Mouse (Mus musculus): ENCODE data around the gene Vmp1. TPM values are rescaled to one million over a fixed set of nuclear protein-coding genes. Genes with fewer than 3 reads are reported as not detected.

Vmp1 gene
- polyA plus RNA-seq, 1 experiment from 2014 or later, result 123 TPM

DNA sequence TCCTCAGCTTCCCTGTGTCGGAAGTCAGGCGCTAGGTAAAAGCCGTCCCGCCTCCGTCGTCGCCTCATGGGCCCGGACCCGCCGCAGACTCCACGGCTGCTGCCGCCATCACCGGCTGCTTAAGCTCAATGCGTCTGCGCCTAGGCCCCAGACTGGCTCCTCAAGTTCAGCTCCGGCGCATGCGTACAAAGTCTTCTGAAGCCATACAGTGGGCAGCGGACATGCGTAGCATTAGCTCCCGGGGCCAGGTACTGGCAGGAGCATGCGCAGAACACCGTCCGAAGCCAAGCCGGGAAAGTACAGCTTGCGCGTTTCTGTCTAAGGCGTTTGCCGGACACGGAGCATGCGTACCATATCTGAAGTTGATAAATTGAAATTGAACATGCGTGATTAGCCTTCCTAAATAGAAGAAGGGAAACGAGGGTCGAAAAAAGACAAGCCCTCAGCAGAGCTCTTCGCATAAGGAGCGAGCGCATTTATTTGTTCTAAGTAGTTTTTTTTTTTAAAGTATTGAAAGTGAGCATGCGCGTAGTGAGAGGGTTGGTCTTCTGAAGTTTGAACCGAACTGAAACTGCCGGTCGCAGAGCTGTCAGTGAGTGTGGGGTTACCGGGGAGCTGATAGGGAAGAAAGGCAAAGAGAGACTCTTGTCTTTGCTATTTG lies 138.9 kb downstream of the Vmp1 start, which contains the start of the genes Rps6kb1 and Tubd1:
Rps6kb1 (minus strand) TSS at position 167 of the 661 bp plus-strand sequence.
Tubd1 (plus strand) TSS at position 353 of the 661 bp plus-strand sequence.
- WGBS, result under 1% methylated on average over 43 of the region's 43 CpGs
- Histone ChIP-seq H3K9me3 (ENCODE audit: control insufficient read depth, low read length) (no peaks in the 10 kb centered on the region), H3K27ac (ENCODE audit: low read depth, low read length) (peak within 1 kb of the TSS; percentile 91), H3K4me3 (ENCODE audit: low read length) (peak within 1 kb of the TSS; percentile 98), H3K4me1 (ENCODE audit: control insufficient read depth, insufficient read depth, low read depth, low read length) (peaks cover 15% of the 10 kb centered on the region), H3K9ac (ENCODE audit: low read depth, low read length) (peak within 1 kb of the TSS; percentile 96), H3K4me2 (ENCODE audit: low read length) (peak within 1 kb of the TSS; percentile 79), H3K36me3 (ENCODE audit: control insufficient read depth, insufficient read depth, low read length) (0 out of 2 replicates have a peak, but pooled peaks cover 3% of the 10 kb centered on the region), H3K27me3 (replicated peaks; ENCODE audit: control insufficient read depth, insufficient read depth, low read length) (no peaks in the 10 kb centered on the region)
- peak; percentile 99 for ATAC-seq

DNA sequence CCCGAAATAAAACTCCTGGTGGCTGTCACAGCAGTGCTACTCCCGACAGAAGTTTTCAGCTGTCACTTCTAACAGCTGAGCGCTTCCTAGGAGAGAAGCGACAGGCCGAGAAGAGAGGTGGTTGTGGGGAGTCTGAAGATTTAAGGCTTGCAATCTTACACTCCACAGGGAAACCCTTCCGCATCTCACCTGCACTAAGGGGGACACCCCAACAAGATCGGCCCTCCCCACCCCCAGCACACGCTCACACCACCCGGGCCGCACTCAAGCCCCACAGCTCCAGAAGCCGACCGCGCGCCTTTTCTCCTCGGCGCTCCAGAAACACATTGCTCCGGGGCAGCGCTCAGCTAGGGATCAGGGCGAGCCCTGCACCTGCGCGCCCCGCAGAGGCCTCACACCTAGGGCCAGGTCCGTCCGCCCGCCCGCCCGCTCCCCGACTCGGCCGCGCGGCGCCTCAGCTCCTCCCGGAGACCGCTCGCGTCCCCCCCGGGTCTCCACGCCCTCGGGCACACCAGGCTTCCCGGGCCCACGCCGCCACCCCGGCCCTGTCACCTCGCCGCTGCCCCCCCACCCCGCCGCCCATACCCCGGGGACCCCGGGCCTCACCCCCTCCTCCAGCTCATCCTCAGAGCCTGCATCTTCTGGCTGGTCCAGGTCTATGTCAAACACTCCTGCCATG lies 139.5 kb downstream of the Vmp1 start:
- Histone ChIP-seq H3K9me3 (ENCODE audit: control insufficient read depth, low read length) (no peaks in the 10 kb centered on the region), H3K27me3 (replicated peaks; ENCODE audit: control insufficient read depth, insufficient read depth, low read length) (no peaks in the 10 kb centered on the region), H3K36me3 (ENCODE audit: control insufficient read depth, insufficient read depth, low read length) (no peaks in the 10 kb centered on the region), H3K4me1 (ENCODE audit: control insufficient read depth, insufficient read depth, low read depth, low read length) (peaks cover 15% of the 10 kb centered on the region), H3K9ac (ENCODE audit: low read depth, low read length) (peak overlapping the region; percentile 96), H3K27ac (ENCODE audit: low read depth, low read length) (peak overlapping the region; percentile 91), H3K4me2 (ENCODE audit: low read length) (peak overlapping the region; percentile 79), H3K4me3 (ENCODE audit: low read length) (peak overlapping the region; percentile 98)
- ATAC-seq, result peak; percentile 63
- under 1% methylated on average over 23 of the region's 50 CpGs for WGBS

DNA sequence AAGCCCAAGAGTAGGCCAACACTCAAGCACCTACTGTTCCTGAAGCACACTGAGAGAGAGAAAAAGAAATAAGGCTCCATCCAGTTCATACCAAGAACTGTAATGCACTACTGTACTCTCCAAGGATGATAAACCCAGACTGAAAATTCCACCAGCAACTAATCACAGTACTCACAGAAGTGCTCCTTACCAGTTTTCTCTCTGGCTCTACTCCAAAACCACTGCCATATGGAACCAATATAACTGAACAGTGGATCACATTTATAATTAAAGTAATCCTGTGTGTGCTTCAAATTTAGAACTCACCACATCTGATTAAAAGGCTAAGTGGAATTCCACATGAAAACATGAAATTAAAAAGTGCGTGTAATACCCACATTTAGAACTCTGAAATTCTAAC lies 140.8 kb downstream of the Vmp1 start:
- H3K9me3 ChIP-seq (ENCODE audit: control insufficient read depth, low read length), result no peaks in the 10 kb centered on the region
- no peak overlapping the region for H3K4me3 ChIP-seq (ENCODE audit: low read length)
- H3K4me2 ChIP-seq (ENCODE audit: low read length), result no peak overlapping the region
- H3K4me1 ChIP-seq (ENCODE audit: control insufficient read depth, insufficient read depth, low read depth, low read length), result peaks cover 15% of the 10 kb centered on the region
- H3K27me3 ChIP-seq (replicated peaks; ENCODE audit: control insufficient read depth, insufficient read depth, low read length), result no peaks in the 10 kb centered on the region
- 93% methylated on average over 1 of the region's 1 CpGs for WGBS
- no peak overlapping the region for H3K9ac ChIP-seq (ENCODE audit: low read depth, low read length)
- H3K36me3 ChIP-seq (ENCODE audit: control insufficient read depth, insufficient read depth, low read length), result no peaks in the 10 kb centered on the region
- ATAC-seq, result no peak
- H3K27ac ChIP-seq (ENCODE audit: low read depth, low read length), result no peak overlapping the region

DNA sequence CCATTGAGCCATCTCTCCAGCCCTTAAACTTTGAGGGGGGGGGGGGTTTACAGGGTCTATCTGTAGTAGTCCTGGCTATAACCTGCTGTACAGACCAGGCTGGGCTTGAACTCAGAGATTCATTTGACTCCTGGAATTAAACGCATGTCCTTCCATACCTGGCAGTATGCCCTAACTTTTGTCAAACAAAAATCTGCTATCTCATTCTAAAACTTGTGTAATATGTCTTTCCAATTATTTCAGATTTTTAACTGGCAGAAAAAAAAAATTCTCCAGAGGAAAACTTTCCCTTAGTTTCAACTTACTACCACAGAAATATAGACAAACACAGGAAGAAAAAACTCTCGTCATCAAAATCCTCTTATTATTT lies 143.2 kb downstream of the Vmp1 start:
- WGBS, result 96% methylated on average over 2 of the region's 2 CpGs
- H3K27ac ChIP-seq (ENCODE audit: low read depth, low read length), result no peak overlapping the region
- H3K4me1 ChIP-seq (ENCODE audit: control insufficient read depth, insufficient read depth, low read depth, low read length), result peaks cover 12% of the 10 kb centered on the region
- H3K27me3 ChIP-seq (replicated peaks; ENCODE audit: control insufficient read depth, insufficient read depth, low read length), result no peaks in the 10 kb centered on the region
- no peak overlapping the region for H3K9ac ChIP-seq (ENCODE audit: low read depth, low read length)
- H3K9me3 ChIP-seq (ENCODE audit: control insufficient read depth, low read length), result no peaks in the 10 kb centered on the region
- H3K4me2 ChIP-seq (ENCODE audit: low read length), result no peak overlapping the region
- H3K4me3 ChIP-seq (ENCODE audit: low read length), result no peak overlapping the region
- no peaks in the 10 kb centered on the region for H3K36me3 ChIP-seq (ENCODE audit: control insufficient read depth, insufficient read depth, low read length)
- no peak for ATAC-seq

DNA sequence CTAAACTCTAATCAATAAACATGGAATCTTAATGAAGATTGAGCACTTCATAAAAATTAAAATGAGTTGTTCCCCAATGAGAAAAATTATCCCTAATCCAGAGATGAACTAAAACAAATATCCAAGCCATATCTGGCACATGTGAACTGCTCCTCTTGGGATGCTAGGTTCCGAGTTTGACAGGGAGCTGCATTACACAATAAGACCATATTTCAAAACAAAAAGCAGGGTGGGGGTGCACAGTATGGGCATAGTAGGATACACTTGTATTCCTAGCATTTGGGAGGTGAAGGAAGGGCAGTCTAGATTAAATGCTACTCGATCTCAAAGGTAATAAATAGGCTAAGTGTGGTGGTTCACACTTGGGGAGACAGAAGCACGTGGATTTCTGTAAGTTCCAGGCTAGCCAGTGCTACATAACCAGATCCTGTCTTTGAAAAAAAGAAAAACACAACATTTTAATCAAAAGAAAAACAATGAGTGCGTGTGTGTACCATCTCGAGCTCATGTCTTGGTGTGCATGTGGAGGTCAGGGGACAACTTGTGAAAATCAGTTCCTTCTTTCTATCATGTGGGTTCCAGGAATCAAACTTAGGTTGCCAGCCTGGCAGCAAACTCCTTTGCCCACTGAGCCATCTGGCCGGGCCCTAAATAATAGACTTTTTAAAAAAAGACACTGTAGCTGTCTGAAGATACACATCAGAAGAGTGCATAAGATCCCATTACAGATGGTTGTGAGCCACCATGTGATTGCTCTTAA lies 143.7 kb downstream of the Vmp1 start:
- Histone ChIP-seq H3K4me1 (ENCODE audit: control insufficient read depth, insufficient read depth, low read depth, low read length) (peaks cover 10% of the 10 kb centered on the region), H3K9me3 (ENCODE audit: control insufficient read depth, low read length) (no peaks in the 10 kb centered on the region), H3K27me3 (replicated peaks; ENCODE audit: control insufficient read depth, insufficient read depth, low read length) (no peaks in the 10 kb centered on the region), H3K4me2 (ENCODE audit: low read length) (no peak overlapping the region), H3K27ac (ENCODE audit: low read depth, low read length) (no peak overlapping the region), H3K9ac (ENCODE audit: low read depth, low read length) (no peak overlapping the region), H3K36me3 (ENCODE audit: control insufficient read depth, insufficient read depth, low read length) (no peaks in the 10 kb centered on the region), H3K4me3 (ENCODE audit: low read length) (no peak overlapping the region)
- WGBS, result 91% methylated on average over 6 of the region's 6 CpGs
- ATAC-seq, result no peak

DNA sequence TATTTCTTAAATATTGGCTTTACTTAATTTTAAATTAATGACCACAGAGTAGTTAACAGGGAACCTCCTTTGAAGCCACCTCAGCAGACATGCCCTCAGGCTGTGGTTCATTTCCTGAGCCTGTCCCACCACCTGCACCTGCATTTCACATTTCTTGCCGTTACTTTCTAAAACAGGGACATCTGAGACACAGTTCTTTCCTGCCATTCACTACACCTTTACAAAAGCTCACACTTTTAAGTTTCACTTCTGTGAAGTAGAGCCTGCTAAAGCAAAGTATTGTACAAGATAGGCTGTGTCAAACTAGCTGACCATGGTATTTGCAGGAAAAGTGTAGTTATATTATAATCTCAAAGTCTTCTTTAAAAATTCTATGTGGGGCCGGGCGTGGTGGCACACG lies 144.8 kb downstream of the Vmp1 start:
- ATAC-seq, result no peak
- Histone ChIP-seq H3K27ac (ENCODE audit: low read depth, low read length) (no peak overlapping the region), H3K4me2 (ENCODE audit: low read length) (no peak overlapping the region), H3K4me1 (ENCODE audit: control insufficient read depth, insufficient read depth, low read depth, low read length) (peaks cover 10% of the 10 kb centered on the region), H3K27me3 (replicated peaks; ENCODE audit: control insufficient read depth, insufficient read depth, low read length) (no peaks in the 10 kb centered on the region), H3K36me3 (ENCODE audit: control insufficient read depth, insufficient read depth, low read length) (no peaks in the 10 kb centered on the region), H3K9me3 (ENCODE audit: control insufficient read depth, low read length) (no peaks in the 10 kb centered on the region), H3K4me3 (ENCODE audit: low read length) (no peak overlapping the region), H3K9ac (ENCODE audit: low read depth, low read length) (no peak overlapping the region)
- WGBS, result 95% methylated on average over 4 of the region's 4 CpGs

DNA sequence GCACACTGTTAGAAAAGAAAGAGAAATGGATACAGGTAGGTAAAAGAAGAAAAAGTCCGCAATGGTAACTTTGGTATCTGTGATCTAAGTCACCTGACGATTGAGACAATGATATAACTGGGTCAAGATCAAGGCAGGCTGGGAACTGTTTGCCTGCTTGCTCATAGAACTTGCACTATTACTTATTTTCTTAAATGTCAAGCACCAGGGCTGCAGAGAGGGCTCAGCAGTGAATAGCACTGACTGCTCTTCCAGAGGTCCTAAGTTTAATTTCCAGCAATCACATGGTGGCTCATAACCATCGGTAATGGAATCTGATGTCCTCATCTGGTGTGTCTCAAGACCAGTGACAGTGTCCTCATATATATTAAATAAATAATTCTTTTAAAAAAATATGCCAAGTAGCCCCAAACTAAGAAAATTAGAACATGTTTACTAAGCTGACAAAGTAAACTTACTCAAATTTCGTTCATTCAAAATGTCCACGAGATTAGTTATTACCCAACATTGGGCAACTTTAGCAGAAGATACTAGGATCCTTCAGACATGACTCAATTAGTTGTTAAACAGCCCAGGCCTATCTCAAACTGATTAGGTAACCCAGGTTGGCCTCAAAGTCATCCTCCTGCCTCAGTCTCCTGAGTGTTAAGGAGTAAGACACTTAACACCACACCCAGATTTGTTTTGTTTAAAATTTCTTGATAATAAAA lies 149.3 kb downstream of the Vmp1 start:
- no peaks in the 10 kb centered on the region for H3K27me3 ChIP-seq (replicated peaks; ENCODE audit: control insufficient read depth, insufficient read depth, low read length)

More for the DNA sequence above, 149.3 kb downstream of the Vmp1 start:
- no peak overlapping the region for H3K27ac ChIP-seq (ENCODE audit: low read depth, low read length)
- no peak overlapping the region for H3K4me3 ChIP-seq (ENCODE audit: low read length)
- 0 out of 2 replicates have a peak, but pooled peaks cover 4% of the 10 kb centered on the region for H3K36me3 ChIP-seq (ENCODE audit: control insufficient read depth, insufficient read depth, low read length)
- H3K9me3 ChIP-seq (ENCODE audit: control insufficient read depth, low read length), result no peaks in the 10 kb centered on the region
- ATAC-seq, result no peak
- H3K4me1 ChIP-seq (ENCODE audit: control insufficient read depth, insufficient read depth, low read depth, low read length), result no peaks in the 10 kb centered on the region
- 97% methylated on average over 5 of the region's 5 CpGs for WGBS
- no peak overlapping the region for H3K4me2 ChIP-seq (ENCODE audit: low read length)
- no peak overlapping the region for H3K9ac ChIP-seq (ENCODE audit: low read depth, low read length)
